Mouse (Mus musculus) lung, adult 2 months (tissue): ENCODE data around the gene Pkd1l2.

ENCODE experiments used
- CTCF ChIP-seq: fragments of 200-500 bp; IDR thresholded peaks from 2 replicates; pipeline ENCODE4 v1.5.1; 2011; ENCODE audit warnings: mild to moderate bottlenecking, low read length, control low read depth; ENCODE audit not compliant: insufficient read depth
- POLR2A ChIP-seq: fragments of 200-500 bp; IDR thresholded peaks from 2 replicates; pipeline ENCODE4 v1.6.1; 2011; ENCODE audit warnings: low read depth, mild to moderate bottlenecking, control low read depth, low read length, borderline replicate concordance; ENCODE audit errors: extremely low read depth

DNA sequence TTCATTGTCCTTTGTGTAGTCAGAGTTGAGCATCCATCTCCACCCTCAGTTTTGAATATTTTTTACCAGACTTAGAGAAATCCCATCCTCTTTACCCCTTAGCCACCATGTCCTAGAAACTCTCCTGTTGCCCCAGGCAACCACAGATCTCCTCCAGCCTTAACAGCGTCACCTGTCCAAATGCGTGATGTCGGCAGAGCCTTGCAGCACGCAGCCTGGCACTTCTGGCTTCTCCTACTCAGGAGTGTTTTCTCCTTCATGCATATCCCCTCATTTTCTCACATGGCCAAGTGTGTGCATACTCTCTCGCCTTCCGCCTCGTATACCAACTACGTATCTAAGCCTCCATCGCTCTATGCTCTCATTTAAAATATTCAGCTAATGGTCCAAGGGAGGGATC is 36.2 kb upstream of the Pkd1l2 start:
- TF ChIP-seq CTCF (no peak), POLR2A (no peak)
